Mouse (Mus musculus): Measurements from ENCODE around the gene Large2.

Gene Large2

GRCm38 (mm10) chr2:92327601-92328000 lies 47.1 kb downstream of the Large2 start:
- no peak for DNase-seq

GRCm38 (mm10) chr2:92326221-92326620 lies 48.4 kb downstream of the Large2 start:
- no peak for DNase-seq

GRCm38 (mm10) chr2:92325676-92326075 lies 49.0 kb downstream of the Large2 start:
- DNase-seq, result no peak

- DNase-seq, result no peak
Measured at GRCm38 (mm10) chr2:92322669-92323068, 52.0 kb downstream of the Large2 start.

- DNase-seq, result no peak
Measured at GRCm38 (mm10) chr2:92317228-92317627, 57.4 kb downstream of the Large2 start.

GRCm38 (mm10) chr2:92316652-92317051 lies 58.0 kb downstream of the Large2 start:
- DNase-seq, result no peak

Measured in layer of hippocampus, adult 9-11 months (tissue).